Mouse (Mus musculus) spleen, adult 2 months (tissue): ENCODE data around the gene Camk1d.

Experiments
- CTCF ChIP-seq: fragments of 200-500 bp; IDR thresholded peaks from 2 replicates; pipeline ENCODE4 v1.5.1; 2011; ENCODE audit warnings: mild to moderate bottlenecking, inconsistent platforms; ENCODE audit not compliant: insufficient read depth, insufficient read length, insufficient replicate concordance; ENCODE audit errors: extremely low read depth
- POLR2A ChIP-seq: fragments of 200-500 bp; IDR thresholded peaks from 2 replicates; pipeline ENCODE4 v1.6.1; 2011; ENCODE audit warnings: low read depth, low read length, inconsistent platforms

DNA sequence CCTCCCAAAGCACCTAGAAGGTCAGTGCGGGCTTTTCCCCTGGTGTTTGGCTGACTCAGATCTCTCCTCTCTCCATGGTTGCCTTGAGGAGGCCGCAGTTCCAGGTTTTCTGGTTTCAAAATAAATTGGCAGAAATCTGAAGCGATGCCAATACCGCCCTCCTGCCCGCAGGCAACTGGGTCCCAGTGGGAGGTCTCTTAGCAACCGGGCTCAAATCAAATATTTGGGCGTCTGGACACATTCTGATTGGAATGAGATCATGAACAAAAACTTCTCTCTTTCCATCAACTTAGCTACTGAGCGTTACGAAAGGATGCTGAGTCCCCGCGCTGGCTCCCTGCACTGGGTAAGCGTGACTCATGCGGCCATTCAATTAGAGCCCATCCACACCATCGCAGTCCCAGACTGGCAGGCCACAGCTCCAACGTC lies 16.1 kb upstream of the Camk1d start:
- TF ChIP-seq CTCF (no peak), POLR2A (no peak)
